Mouse (Mus musculus) forebrain, embryonic 10.5 days (tissue): ENCODE data around the gene Uqcc3. TPM values are rescaled to one million over a fixed set of nuclear protein-coding genes. Genes with fewer than 3 reads are reported as not detected.
"Not testable (repeated sequence)": the region's sequence is repeated elsewhere in the genome, so short reads cannot be mapped to it uniquely, and the experiment has no call there.

Experiments
- DNase-seq: peaks from one replicate; pipeline ENCODE4 v3.0.0-alpha.2; 2017; ENCODE audit warnings: low spot score; ENCODE audit errors: extremely low spot score
- H3K27ac ChIP-seq: fragments of 300-500 bp; sonication (generic); 2 replicates; pipeline ENCODE4 v1.5.1; 2016; ENCODE audit warnings: mild to moderate bottlenecking
- H3K27me3 ChIP-seq: fragments of 300-500 bp; sonication (generic); 2 replicates; pipeline ENCODE4 v1.6.1; 2016; ENCODE audit warnings: mild to moderate bottlenecking; ENCODE audit not compliant: poor library complexity, severe bottlenecking
- H3K36me3 ChIP-seq: fragments of 300-500 bp; sonication (generic); replicated peaks from 2 replicates; pipeline ENCODE4 v1.6.1; 2016; ENCODE audit warnings: mild to moderate bottlenecking, moderate library complexity
- H3K4me1 ChIP-seq: fragments of 300-500 bp; sonication (generic); 2 replicates; pipeline ENCODE4 v1.6.1; 2016
- H3K4me3 ChIP-seq: fragments of 300-500 bp; sonication (generic); 2 replicates; pipeline ENCODE4 v1.5.1; 2016; ENCODE audit warnings: mild to moderate bottlenecking, moderate library complexity
- H3K9me3 ChIP-seq: fragments of 300-500 bp; sonication (generic); 2 replicates; pipeline ENCODE4 v1.6.1; 2016; ENCODE audit warnings: mild to moderate bottlenecking, moderate library complexity
- WGBS: fragments of 180-500 bp; shearing (Covaris S2); methylation state at CpG from one replicate; pipeline ENCODE4 v1.1.7; 2016; 5-methylcytosine and 5-hydroxymethylcytosine counted together
- polyA plus RNA-seq: library from polyadenylated mRNA; unstranded; fragments of >200 nt; fragmentation: Nextera tagmentation; extraction: Ambion mirVana; gene quantifications from 2 replicates; pipeline ENCODE4 v1.2.1, GENCODE M21; 2016

The Uqcc3 gene
- polyA plus RNA-seq, 1 experiment from 2014 or later: 55.5 TPM

DNA sequence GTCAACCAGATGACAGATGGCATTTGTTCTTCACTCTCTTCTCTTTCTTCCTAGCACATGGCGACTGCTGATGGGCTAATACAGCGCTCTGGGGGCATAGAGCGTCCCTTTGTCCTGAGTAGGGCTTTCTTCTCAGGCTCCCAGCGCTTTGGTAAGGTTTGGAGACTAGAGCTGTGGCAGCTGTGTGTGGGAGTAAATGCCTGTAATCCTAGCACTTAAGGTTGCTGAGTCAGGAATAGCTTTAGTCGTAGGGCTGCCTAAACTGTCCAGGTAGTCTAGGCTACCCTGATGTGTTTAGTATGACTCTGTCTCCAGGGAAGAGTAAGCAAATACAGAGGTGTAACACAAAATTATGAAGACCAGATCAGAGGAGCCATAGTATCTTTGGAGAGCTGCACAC lies 31.1 kb upstream of the Uqcc3 start:
- no peak for DNase-seq
- Histone ChIP-seq H3K9me3 (no peaks in the 10 kb centered on the region), H3K4me3 (no peak overlapping the region), H3K4me1 (no peaks in the 10 kb centered on the region), H3K27me3 (no peaks in the 10 kb centered on the region), H3K27ac (no peak overlapping the region), H3K36me3 (peaks cover 100% of the 10 kb centered on the region)
- WGBS: 96% methylated on average over 5 of the region's 5 CpGs

GRCm38 (mm10) chr19:8908531-8908930 lies 27.8 kb upstream of the Uqcc3 start:
- peaks cover 100% of the 10 kb centered on the region for H3K36me3 ChIP-seq
- no peaks in the 10 kb centered on the region for H3K4me1 ChIP-seq
- DNase-seq: no peak
- no peak overlapping the region for H3K27ac ChIP-seq
- no peaks in the 10 kb centered on the region for H3K27me3 ChIP-seq
- no peaks in the 10 kb centered on the region for H3K9me3 ChIP-seq
- WGBS: 90% methylated on average over 6 of the region's 6 CpGs
- H3K4me3 ChIP-seq: no peak overlapping the region

DNA sequence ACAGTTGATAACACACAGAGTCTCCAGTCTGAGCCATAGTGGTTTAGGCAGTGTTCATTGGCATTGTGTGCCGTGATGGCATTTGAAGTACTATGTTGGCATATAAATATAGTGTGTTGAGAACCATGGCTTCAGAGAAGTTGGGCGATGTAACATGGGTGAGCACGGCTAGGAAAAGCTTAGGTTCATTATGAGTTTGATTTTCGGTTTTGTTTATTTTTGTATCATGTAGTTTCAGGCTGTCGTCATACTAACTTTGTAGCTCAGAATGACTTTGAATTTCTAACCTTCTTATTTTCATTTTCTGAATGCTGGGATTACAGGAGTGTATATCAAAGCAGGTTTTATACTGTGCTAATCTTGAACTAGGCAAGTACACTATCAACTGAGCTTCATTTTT lies 22.7 kb upstream of the Uqcc3 start:
- Histone ChIP-seq H3K4me3 (no peak overlapping the region), H3K9me3 (no peaks in the 10 kb centered on the region), H3K4me1 (peaks cover 14% of the 10 kb centered on the region), H3K27ac (no peak overlapping the region), H3K36me3 (peaks cover 87% of the 10 kb centered on the region), H3K27me3 (no peaks in the 10 kb centered on the region)
- DNase-seq: no peak
- WGBS: 93% methylated on average over 5 of the region's 5 CpGs

DNA sequence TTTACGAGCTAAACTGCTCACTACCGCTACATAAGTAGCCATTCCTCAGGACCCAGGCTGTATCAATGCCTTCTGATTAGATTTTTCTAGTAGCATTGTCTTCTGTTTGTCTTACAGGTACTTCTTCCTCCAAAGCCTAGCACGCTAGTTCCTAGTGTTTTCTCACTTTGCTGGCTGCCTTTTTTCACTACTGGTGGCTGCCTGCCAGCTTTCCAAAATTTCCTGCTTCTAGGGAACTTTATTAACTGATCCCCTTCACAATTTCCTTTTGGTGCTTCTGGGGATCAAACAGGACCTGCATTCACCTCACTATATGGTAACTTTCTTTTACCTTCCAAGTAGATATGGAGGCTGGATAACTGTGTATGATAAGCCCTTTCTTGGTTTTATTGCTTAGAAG lies 18.4 kb upstream of the Uqcc3 start:
- no peaks in the 10 kb centered on the region for H3K27me3 ChIP-seq
- peaks cover 74% of the 10 kb centered on the region for H3K36me3 ChIP-seq
- no peaks in the 10 kb centered on the region for H3K9me3 ChIP-seq
- H3K27ac ChIP-seq: 0 out of 2 replicates have a peak overlapping the region, but pooled peaks have one; percentile 96
- 71% methylated on average over 3 of the region's 3 CpGs for WGBS
- no peak for DNase-seq
- peak overlapping the region; percentile 94 for H3K4me3 ChIP-seq
- H3K4me1 ChIP-seq: peaks cover 36% of the 10 kb centered on the region

GRCm38 (mm10) chr19:8898576-8898975 lies 17.9 kb upstream of the Uqcc3 start:
- Histone ChIP-seq H3K36me3 (peaks cover 69% of the 10 kb centered on the region), H3K4me3 (peak overlapping the region; percentile 94), H3K9me3 (no peaks in the 10 kb centered on the region), H3K27ac (peak overlapping the region; percentile 96), H3K4me1 (peaks cover 41% of the 10 kb centered on the region), H3K27me3 (no peaks in the 10 kb centered on the region)
- WGBS: 17% methylated on average over 13 of the region's 13 CpGs
- no peak for DNase-seq

DNA sequence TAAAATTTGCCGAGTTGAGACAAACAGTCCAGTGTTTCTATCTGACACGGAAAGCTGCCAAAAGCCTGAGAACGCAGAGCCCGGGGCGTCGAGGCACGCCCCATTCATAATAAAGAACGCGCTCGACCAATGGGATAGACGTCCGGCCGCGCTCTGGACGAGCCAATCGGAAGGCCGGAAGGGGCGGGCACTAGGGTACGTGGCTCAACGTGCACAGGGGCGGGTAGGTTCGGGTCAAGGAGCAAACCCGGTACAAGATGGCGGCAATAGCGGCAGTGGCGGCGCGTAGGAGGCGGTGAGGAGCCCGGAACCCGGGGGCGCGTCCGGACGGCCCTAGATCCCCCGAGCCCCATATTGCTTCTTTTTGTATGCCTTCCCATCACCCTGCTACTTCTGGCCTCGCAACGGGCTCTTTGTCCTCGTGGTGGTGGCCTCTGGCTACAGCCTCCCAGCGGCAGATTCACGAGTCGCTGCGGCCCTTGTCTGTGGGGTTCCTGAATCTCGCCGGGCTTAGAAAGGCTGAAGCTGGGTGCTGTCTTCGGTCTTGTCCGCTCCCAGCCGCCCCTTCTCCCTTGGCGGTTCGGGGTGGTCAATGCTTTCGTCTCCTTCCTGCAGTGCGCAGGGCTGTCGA lies 17.3 kb upstream of the Uqcc3 start, which contains the start of gene Ganab:
Gene Ganab, plus strand, starts transcription at position 207 of the 631 bp plus-strand sequence.
- peak within 1 kb of the TSS; percentile 94 for H3K4me3 ChIP-seq
- H3K4me1 ChIP-seq: peaks cover 44% of the 10 kb centered on the region
- H3K27me3 ChIP-seq: no peaks in the 10 kb centered on the region
- peaks cover 63% of the 10 kb centered on the region for H3K36me3 ChIP-seq
- peak; percentile 98 for DNase-seq
- WGBS: under 1% methylated on average over 53 of the region's 53 CpGs
- peak within 1 kb of the TSS; percentile 96 for H3K27ac ChIP-seq
- H3K9me3 ChIP-seq: no peaks in the 10 kb centered on the region

GRCm38 (mm10) chr19:8897211-8897864 lies 16.6 kb upstream of the Uqcc3 start:
- Histone ChIP-seq H3K4me1 (peaks cover 48% of the 10 kb centered on the region), H3K4me3 (peak overlapping the region; percentile 94), H3K36me3 (peaks cover 57% of the 10 kb centered on the region), H3K27ac (peak overlapping the region; percentile 96)
- peak; percentile 55 for DNase-seq
- WGBS: 34% methylated on average over 21 of the region's 21 CpGs
- H3K27me3 ChIP-seq, H3K9me3 ChIP-seq: not testable (repeated sequence)

DNA sequence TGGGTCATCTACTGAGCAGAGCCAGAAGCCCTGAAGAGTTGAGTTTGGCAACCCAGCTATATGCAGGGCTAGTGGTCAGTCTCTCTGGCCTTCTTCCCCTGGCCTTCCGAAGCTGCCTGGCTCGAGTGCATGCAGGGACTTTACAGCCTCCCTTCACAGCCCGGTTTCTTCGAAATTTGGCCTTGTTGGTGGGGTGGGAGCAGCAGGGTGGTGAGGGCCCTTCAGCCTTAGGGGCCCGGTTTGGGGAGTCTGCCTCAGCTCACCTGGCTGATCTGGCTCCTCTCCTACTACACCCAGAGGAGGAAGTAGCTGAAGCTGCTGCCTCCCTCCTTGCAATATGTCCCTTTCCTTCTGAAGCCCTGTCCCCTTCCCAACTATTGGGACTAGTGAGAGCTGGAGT lies 15.5 kb upstream of the Uqcc3 start:
- 92% methylated on average over 5 of the region's 5 CpGs for WGBS
- peaks cover 52% of the 10 kb centered on the region for H3K36me3 ChIP-seq
- H3K27ac ChIP-seq, H3K27me3 ChIP-seq, H3K9me3 ChIP-seq, DNase-seq: not testable (repeated sequence)
- peaks cover 50% of the 10 kb centered on the region for H3K4me1 ChIP-seq
- H3K4me3 ChIP-seq: peak overlapping the region; percentile 1; the same call in 1 of the 2 replicates

- peaks cover 50% of the 10 kb centered on the region for H3K4me1 ChIP-seq
- H3K9me3 ChIP-seq: no peaks in the 10 kb centered on the region
- WGBS: 97% methylated on average over 9 of the region's 9 CpGs
- H3K27me3 ChIP-seq: no peaks in the 10 kb centered on the region
- no peak overlapping the region for H3K27ac ChIP-seq
- DNase-seq: no peak
- H3K36me3 ChIP-seq: peaks cover 52% of the 10 kb centered on the region
- peak overlapping the region; percentile 1; the same call in 1 of the 2 replicates for H3K4me3 ChIP-seq
These were observed 14.8 kb upstream of the Uqcc3 start for GRCm38 (mm10) chr19:8895397-8895960.

- H3K4me1 ChIP-seq: peaks cover 44% of the 10 kb centered on the region
- peak within 1 kb of the TSS; percentile 94 for H3K27ac ChIP-seq
- no peaks in the 10 kb centered on the region for H3K9me3 ChIP-seq
- peaks cover 53% of the 10 kb centered on the region for H3K36me3 ChIP-seq
- peak; percentile 83 for DNase-seq
- no peaks in the 10 kb centered on the region for H3K27me3 ChIP-seq
- whole genome bisulfite sequencing: 4% methylated on average over 54 of the region's 54 CpGs
- peak within 1 kb of the TSS; percentile 84 for H3K4me3 ChIP-seq
These were observed 12.4 kb upstream of the Uqcc3 start, which contains the start of gene Ints5 for GRCm38 (mm10) chr19:8892829-8893766. Ints5 (plus strand) TSS chr19:8893005.

DNA sequence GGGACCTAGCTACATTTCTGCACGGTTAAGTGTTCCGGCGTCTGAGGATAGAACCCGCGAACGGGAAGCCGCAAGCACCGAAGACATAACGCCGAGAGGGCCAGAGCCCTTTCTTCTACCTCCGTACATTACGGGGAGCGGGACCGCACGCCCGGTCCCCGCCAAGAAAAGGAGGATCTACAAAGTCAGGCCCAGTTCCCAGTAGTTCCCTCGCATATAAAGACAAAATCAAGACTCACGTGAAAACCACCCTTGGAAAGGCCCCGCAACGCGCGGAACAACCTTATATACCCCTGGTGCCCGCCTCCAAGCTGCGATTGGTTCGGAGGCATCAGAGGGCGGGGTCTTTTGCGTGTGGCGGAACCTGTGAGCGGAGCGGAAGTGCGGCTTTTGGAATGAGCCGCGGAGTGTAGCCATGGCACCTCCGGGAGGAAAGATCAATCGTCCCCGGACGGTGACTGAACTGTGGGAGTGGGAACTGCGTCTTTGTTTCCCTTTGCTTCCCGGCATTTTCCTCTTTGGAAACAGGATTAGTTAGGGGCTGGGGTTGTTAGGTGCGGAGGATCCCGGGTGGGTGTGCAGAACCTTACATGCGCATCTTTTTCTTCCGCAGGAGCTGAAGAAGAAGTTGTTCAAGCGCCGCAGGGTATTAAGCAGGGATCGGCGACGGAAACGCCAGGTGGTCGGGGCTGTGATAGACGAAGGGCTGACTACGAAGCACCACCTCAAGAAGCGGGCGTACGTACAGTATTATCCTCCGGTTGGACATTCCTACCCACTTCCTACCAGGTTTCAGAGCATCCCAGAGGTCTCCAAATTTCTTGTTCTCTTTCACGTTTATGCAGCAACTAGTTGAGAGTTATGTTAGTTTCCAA lies 8.0 kb upstream of the Uqcc3 start, which contains the start of the genes 1810009A15Rik and Gm49416:
Gene 1810009A15Rik, plus strand, starts transcription at position 343 of the 875 bp plus-strand sequence.
Gene Gm49416, plus strand, starts transcription at position 416 of the 875 bp plus-strand sequence.
- Histone ChIP-seq H3K9me3 (no peaks in the 10 kb centered on the region), H3K4me1 (peaks cover 32% of the 10 kb centered on the region), H3K4me3 (peak within 1 kb of the TSS; percentile 78), H3K36me3 (peaks cover 22% of the 10 kb centered on the region), H3K27ac (peak within 1 kb of the TSS; percentile 96), H3K27me3 (no peaks in the 10 kb centered on the region)
- under 1% methylated on average over 58 of the region's 58 CpGs for WGBS
- peak; percentile 95 for DNase-seq
